Mouse (Mus musculus) CH12.LX (cell line): ENCODE measurements at regions not wholly inside any gene's neighbourhood (a gene's known extent, or its start where the extent isn't known, plus 50 kb on each side); places are given as distances from the start of the nearest gene placed in this dataset.

Experiments
- CTCF ChIP-seq, 2 experiments: IDR thresholded peaks in 1 of 2; conservative IDR thresholded peaks in 1 of 2; 2 replicates each; pipeline ENCODE4 v1.5.1; 2011 to 2012; ENCODE audit warnings: low read depth in 2 of 2, low read length in 2 of 2, improper control_type of control experiment in 1 of 2, inconsistent platforms in 1 of 2, mild to moderate bottlenecking in 1 of 2, moderate library complexity in 1 of 2
- EP300 ChIP-seq: IDR thresholded peaks from 2 replicates; pipeline ENCODE4 v1.6.1; 2011; ENCODE audit warnings: low read length, improper control_type of control experiment
- HCFC1 ChIP-seq: IDR thresholded peaks from 2 replicates; pipeline ENCODE4 v1.6.1; 2012; ENCODE audit warnings: low read depth, mild to moderate bottlenecking, inconsistent platforms, low read length, improper control_type of control experiment
- POLR2A ChIP-seq: IDR thresholded peaks from 2 replicates; pipeline ENCODE4 v1.6.1; 2011; ENCODE audit warnings: low read depth, mild to moderate bottlenecking, improper control_type of control experiment, low read length
- POLR2AphosphoS2 ChIP-seq: IDR thresholded peaks from 2 replicates; pipeline ENCODE4 v1.6.1; 2011; ENCODE audit warnings: low read depth, low read length, improper control_type of control experiment
- SIN3A ChIP-seq: IDR thresholded peaks from 2 replicates; pipeline ENCODE4 v1.6.1; 2012; ENCODE audit warnings: low read length, improper control_type of control experiment, inconsistent platforms
- UBTF ChIP-seq: IDR thresholded peaks from 2 replicates; pipeline ENCODE4 v1.6.1; 2012; ENCODE audit warnings: low read depth, mild to moderate bottlenecking, inconsistent platforms, low read length, improper control_type of control experiment, moderate library complexity
- ZKSCAN1 ChIP-seq: IDR thresholded peaks from 2 replicates; pipeline ENCODE4 v1.6.1; 2012; ENCODE audit warnings: low read depth, inconsistent platforms, low read length, improper control_type of control experiment, borderline replicate concordance

DNA sequence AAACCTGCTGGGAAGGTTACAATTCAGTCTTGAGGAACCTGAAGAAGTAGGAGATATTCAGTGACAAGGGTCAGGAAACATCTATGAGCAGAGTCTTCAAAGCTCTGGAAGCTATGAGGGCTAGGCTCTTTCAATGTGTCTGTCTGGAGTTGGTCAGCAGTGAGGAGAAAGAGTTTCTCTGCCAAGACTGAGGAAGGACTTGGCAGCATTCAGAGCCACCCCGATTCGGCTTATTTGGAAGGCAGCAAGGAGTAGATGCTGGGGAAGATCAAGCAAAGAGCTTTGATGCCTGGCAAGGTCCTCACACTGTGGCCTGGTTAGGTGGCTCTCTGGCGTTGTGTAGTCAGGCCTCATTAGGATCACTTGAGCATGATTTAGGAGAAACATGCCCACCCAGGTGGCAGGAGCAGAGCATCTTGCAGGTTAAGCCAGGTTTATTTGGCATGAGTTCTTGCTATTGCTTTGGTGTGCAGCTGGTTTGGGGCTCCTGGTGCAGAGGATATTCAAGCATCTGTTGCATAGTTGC is 145.2 kb upstream of the Ube2e1 start:
- TF ChIP-seq CTCF (conservative IDR thresholded peaks at IDR 0.05 in 1 of 2, IDR thresholded peaks at IDR 0.05 in 1 of 2; ENCODE audit: low read depth in 2 of 2, low read length in 2 of 2) (no peak), EP300 (no peak), POLR2A (no peak), ZKSCAN1 (no peak), SIN3A (no peak), UBTF (no peak), HCFC1 (no peak), POLR2AphosphoS2 (no peak)
